Mouse (Mus musculus) layer of hippocampus, postnatal 25 days (tissue): Measurements from ENCODE around the gene Foxp1. TPM values are rescaled to one million over a fixed set of nuclear protein-coding genes. Genes with fewer than 3 reads are reported as not detected.

Experiments used
- DNase-seq, 2 experiments: peaks; one replicate each; pipeline ENCODE4 v3.0.0; 2022; ENCODE audit warnings: mixed read lengths in 2 of 2, low spot score in 1 of 2; ENCODE audit errors: extremely low spot score in 1 of 2
- total RNA-seq, 2 experiments: library from RNA; stranded (reverse); gene quantifications; 2 replicates each; pipeline ENCODE4 v1.2.3; 2021

Gene Foxp1
- total RNA-seq, 2 experiments from 2014 or later = 85.7 to 92.0 TPM

GRCm38 (mm10) chr6:99091799-99092198, 430.7 kb downstream of the Foxp1 start:
- DNase-seq = no peak

GRCm38 (mm10) chr6:99087598-99087997, 434.9 kb downstream of the Foxp1 start:
- no peak for DNase-seq

GRCm38 (mm10) chr6:99084956-99085355, 437.6 kb downstream of the Foxp1 start:
- DNase-seq = no peak

- no peak for DNase-seq
These were observed 441.3 kb downstream of the Foxp1 start for GRCm38 (mm10) chr6:99081259-99081658.

- DNase-seq = no peak
These were observed 443.3 kb downstream of the Foxp1 start for GRCm38 (mm10) chr6:99079041-99079835.

- no peak for DNase-seq
These were observed 444.4 kb downstream of the Foxp1 start for GRCm38 (mm10) chr6:99078089-99078488.

- DNase-seq = no peak
These were observed 448.9 kb downstream of the Foxp1 start for GRCm38 (mm10) chr6:99073303-99074271.

GRCm38 (mm10) chr6:99070710-99071109, 451.8 kb downstream of the Foxp1 start:
- DNase-seq = no peak

- no peak for DNase-seq
These were observed 452.8 kb downstream of the Foxp1 start for GRCm38 (mm10) chr6:99069726-99070125.

- DNase-seq = no peak
These were observed 456.8 kb downstream of the Foxp1 start for GRCm38 (mm10) chr6:99065569-99066353.

GRCm38 (mm10) chr6:99063982-99064484, 458.5 kb downstream of the Foxp1 start:
- no peak for DNase-seq

GRCm38 (mm10) chr6:99062931-99063330, 459.6 kb downstream of the Foxp1 start:
- DNase-seq = no peak

- no peak for DNase-seq
These were observed 463.8 kb downstream of the Foxp1 start for GRCm38 (mm10) chr6:99058688-99059087.

- no peak for DNase-seq
These were observed 465.4 kb downstream of the Foxp1 start for GRCm38 (mm10) chr6:99057113-99057553.

- no peak for DNase-seq
These were observed 466.1 kb downstream of the Foxp1 start for GRCm38 (mm10) chr6:99056379-99056778.

GRCm38 (mm10) chr6:99053998-99054397, 468.5 kb downstream of the Foxp1 start:
- no peak for DNase-seq

GRCm38 (mm10) chr6:99053111-99053510, 469.4 kb downstream of the Foxp1 start:
- DNase-seq = no peak

GRCm38 (mm10) chr6:99051724-99052123, 470.8 kb downstream of the Foxp1 start:
- no peak for DNase-seq

GRCm38 (mm10) chr6:99050288-99051006, 472.1 kb downstream of the Foxp1 start:
- DNase-seq = no peak

- no peak for DNase-seq
These were observed 475.2 kb downstream of the Foxp1 start for GRCm38 (mm10) chr6:99047322-99047721.
